Mouse (Mus musculus): ENCODE data around the gene Btbd3. TPM values are rescaled to one million over a fixed set of nuclear protein-coding genes. Genes with fewer than 3 reads are reported as not detected.

Btbd3 gene
- total RNA-seq, 1 experiment from 2014 or later = 0.48 TPM

GRCm38 (mm10) chr2:138612361-138612760 lies 356.0 kb downstream of the Btbd3 start:
- ATAC-seq (replicated peaks; ENCODE audit: insufficient number of reproducible peaks, low FRiP score, low TSS enrichment, poor library complexity, severe bottlenecking) = no peak

DNA sequence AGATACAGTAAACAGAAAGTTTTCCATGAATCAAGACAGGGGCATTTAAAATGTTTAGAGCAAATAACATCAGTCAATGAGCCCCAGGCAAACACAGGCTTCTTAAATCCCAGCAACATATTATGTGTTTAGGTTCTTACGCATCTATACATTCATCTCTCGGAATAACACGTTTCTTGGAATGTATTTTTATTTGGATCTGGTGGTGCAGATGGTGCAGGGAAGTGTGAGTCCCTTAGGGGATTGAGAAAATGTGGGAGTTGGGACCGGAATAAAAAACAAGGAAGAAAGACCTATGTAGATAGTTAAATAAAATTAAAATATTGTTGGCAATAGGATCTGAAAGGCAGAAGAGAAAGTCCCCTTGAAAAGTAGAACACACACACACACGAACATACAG lies 361.1 kb downstream of the Btbd3 start:
- no peak for ATAC-seq (replicated peaks; ENCODE audit: insufficient number of reproducible peaks, low FRiP score, low TSS enrichment, poor library complexity, severe bottlenecking)

Data from monocyte, adult 5-6 weeks (primary cell).